Mouse (Mus musculus) yolk sac, embryonic 10.5 days (tissue): ENCODE data around the gene Mindy3.

Experiments
- DNase-seq: peaks from one replicate; pipeline ENCODE4 v3.0.0-alpha.2; 2017; ENCODE audit warnings: low spot score

The Mindy3 gene

GRCm38 (mm10) chr2:12300449-12301228, 118.6 kb downstream of the Mindy3 start:
- DNase-seq: no peak

GRCm38 (mm10) chr2:12297287-12297686, 122.0 kb downstream of the Mindy3 start:
- no peak for DNase-seq
